Mouse (Mus musculus) heart, adult 2 months (tissue): ENCODE data around the gene Apln. TPM values are rescaled to one million over a fixed set of nuclear protein-coding genes. Genes with fewer than 3 reads are reported as not detected.

Experiments used
- DNase-seq, 2 experiments: peaks; one replicate each; pipeline ENCODE4 v3.0.0; 2021
- H3K27ac ChIP-seq: fragments of 200-600 bp; 2 replicates; pipeline ENCODE4 v1.8.1; 2022
- H3K27me3 ChIP-seq: fragments of 200-500 bp; 2 replicates; pipeline ENCODE4 v1.6.1; 2012; ENCODE audit warnings: mild to moderate bottlenecking, low read length, inconsistent platforms, mixed read lengths; ENCODE audit not compliant: control insufficient read depth, insufficient read depth
- H3K36me3 ChIP-seq: fragments of 200-500 bp; 2 replicates; pipeline ENCODE4 v1.6.1; 2012; ENCODE audit warnings: low read length, inconsistent platforms; ENCODE audit not compliant: control insufficient read depth, insufficient read depth
- H3K4me1 ChIP-seq: fragments of 200-500 bp; 2 replicates; pipeline ENCODE4 v1.6.1; 2011; ENCODE audit warnings: low read length; ENCODE audit not compliant: control insufficient read depth, insufficient read depth
- H3K4me3 ChIP-seq: fragments of 200-600 bp; 2 replicates; pipeline ENCODE4 v1.8.1; 2022
- H3K79me2 ChIP-seq: fragments of 200-500 bp; replicated peaks from 2 replicates; pipeline ENCODE4 v1.6.1; 2012; ENCODE audit warnings: mild to moderate bottlenecking, inconsistent platforms, low read length, moderate library complexity, mixed read lengths; ENCODE audit not compliant: control insufficient read depth, insufficient read depth
- H3K9ac ChIP-seq: fragments of 200-500 bp; 2 replicates; pipeline ENCODE4 v1.6.1; 2012; ENCODE audit warnings: low read depth, mild to moderate bottlenecking, control low read depth, inconsistent platforms, low read length, mixed read lengths
- CTCF ChIP-seq: fragments of 200-600 bp; IDR thresholded peaks from 2 replicates; pipeline ENCODE4 v1.8.1; 2022; ENCODE audit warnings: antibody characterized with exemption, mild to moderate bottlenecking, moderate library complexity
- EP300 ChIP-seq: fragments of 200-500 bp; IDR thresholded peaks from 2 replicates; pipeline ENCODE4 v1.6.1; 2011; ENCODE audit warnings: low read depth, low read length, control low read depth; ENCODE audit not compliant: insufficient read depth
- POLR2A ChIP-seq: fragments of 200-500 bp; IDR thresholded peaks from 2 replicates; pipeline ENCODE4 v1.6.1; 2011; ENCODE audit warnings: mild to moderate bottlenecking, low read depth, low read length, control low read depth; ENCODE audit not compliant: insufficient read depth
- WGBS: fragments of 180-500 bp; shearing (Covaris S2); methylation state at CpG from one replicate; pipeline ENCODE4 v1.1.7; 2018; 5-methylcytosine and 5-hydroxymethylcytosine counted together
- intact Hi-C: fragments of 180-260 bp; cut with DNase I; formaldehyde crosslinking; loops from one replicate; pipeline ENCODE4 v1.15.1; 2025
- polyA plus RNA-seq: library from polyadenylated mRNA; depleted of rRNA; stranded (reverse); fragments of >200 nt; gene quantifications from 2 replicates; pipeline ENCODE4 v1.2.3, GENCODE M21; 2012
- total RNA-seq, 2 experiments: library from RNA; stranded (reverse); gene quantifications; 2 replicates each; pipeline ENCODE4 v1.2.3; 2021

Apln gene
- total and polyA plus RNA-seq, 3 experiments, result 6.6 to 8.2 (median 7.8) TPM

GRCm38 (mm10) chrX:48006062-48006461, 28.6 kb downstream of the Apln start:
- H3K27ac ChIP-seq, result no peak overlapping the region
- DNase-seq, result no peak
- intact Hi-C loops, result no loop called here
- no peaks in the 10 kb centered on the region for H3K79me2 ChIP-seq
- no peaks in the 10 kb centered on the region; the same call in 1 of the 2 replicates for H3K4me1 ChIP-seq
- no peak overlapping the region for H3K9ac ChIP-seq
- no peak overlapping the region for H3K4me3 ChIP-seq
- WGBS, result 63% methylated on average over 8 of the region's 8 CpGs
- no peak for TF ChIP-seq POLR2A
- no peak for TF ChIP-seq EP300
- TF ChIP-seq CTCF, result no peak
- no peaks in the 10 kb centered on the region for H3K36me3 ChIP-seq
- H3K27me3 ChIP-seq, result no peaks in the 10 kb centered on the region

- 60% methylated on average over 1 of the region's 1 CpGs for WGBS
- no peak overlapping the region for H3K27ac ChIP-seq
- H3K27me3 ChIP-seq, result no peaks in the 10 kb centered on the region
Measured at GRCm38 (mm10) chrX:48004786-48005185, 29.9 kb downstream of the Apln start.

GRCm38 (mm10) chrX:48001151-48001550, 33.5 kb downstream of the Apln start:
- intact Hi-C loops, result no loop called here
- Histone ChIP-seq H3K9ac (no peak overlapping the region), H3K27ac (peak overlapping the region; percentile 49), H3K36me3 (no peaks in the 10 kb centered on the region), H3K4me1 (no peaks in the 10 kb centered on the region; the same call in 1 of the 2 replicates), H3K79me2 (no peaks in the 10 kb centered on the region), H3K4me3 (no peak overlapping the region), H3K27me3 (no peaks in the 10 kb centered on the region)
- WGBS, result 58% methylated on average over 7 of the region's 7 CpGs
- TF ChIP-seq CTCF, result no peak
- TF ChIP-seq EP300, result no peak
- TF ChIP-seq POLR2A, result no peak
- DNase-seq, result no peak

More at GRCm38 (mm10) chrX:48004786-48005185, 29.9 kb downstream of the Apln start:
- Histone ChIP-seq H3K4me1 (no peaks in the 10 kb centered on the region; the same call in 1 of the 2 replicates), H3K36me3 (no peaks in the 10 kb centered on the region), H3K79me2 (no peaks in the 10 kb centered on the region), H3K4me3 (no peak overlapping the region), H3K9ac (no peak overlapping the region)
- TF ChIP-seq POLR2A (no peak), EP300 (no peak), CTCF (no peak)
- no peak for DNase-seq
- intact Hi-C loops, result no loop called here

- H3K27ac ChIP-seq, result no peak overlapping the region
- no peak overlapping the region for H3K4me3 ChIP-seq
- TF ChIP-seq EP300 (no peak), POLR2A (no peak), CTCF (no peak)
- intact Hi-C loops, result no loop called here
- no peaks in the 10 kb centered on the region for H3K36me3 ChIP-seq
- WGBS, result 54% methylated on average over 8 of the region's 8 CpGs
- no peaks in the 10 kb centered on the region; the same call in 1 of the 2 replicates for H3K4me1 ChIP-seq
- no peak for DNase-seq
- no peaks in the 10 kb centered on the region for H3K27me3 ChIP-seq
- no peak overlapping the region for H3K9ac ChIP-seq
- no peaks in the 10 kb centered on the region for H3K79me2 ChIP-seq
Measured at GRCm38 (mm10) chrX:47998412-47998811, 36.2 kb downstream of the Apln start.

GRCm38 (mm10) chrX:47992606-47993005, 42.0 kb downstream of the Apln start:
- H3K27me3 ChIP-seq, result no peaks in the 10 kb centered on the region
- TF ChIP-seq CTCF (peak; percentile 98), EP300 (peak; percentile 66; the same call in 1 of the 2 replicates), POLR2A (no peak)
- 14% methylated on average over 8 of the region's 8 CpGs for WGBS
- no peak overlapping the region for H3K27ac ChIP-seq
- no peaks in the 10 kb centered on the region for H3K36me3 ChIP-seq
- H3K9ac ChIP-seq, result no peak overlapping the region
- intact Hi-C loops, result loop anchor here (1.0 to 5.0 kb wide), 6 partner anchors 28 to 540 kb away; partner anchors contain the start of gene Utp14a
- H3K79me2 ChIP-seq, result no peaks in the 10 kb centered on the region
- no peak overlapping the region for H3K4me3 ChIP-seq
- peaks cover 2% of the 10 kb centered on the region for H3K4me1 ChIP-seq
- DNase-seq, result peak; percentile 63 to 85

- DNase-seq, result peak; percentile 47 to 71
- Histone ChIP-seq H3K36me3 (no peaks in the 10 kb centered on the region), H3K4me1 (peaks cover 3% of the 10 kb centered on the region), H3K27me3 (no peaks in the 10 kb centered on the region), H3K4me3 (no peak overlapping the region), H3K27ac (no peak overlapping the region), H3K9ac (no peak overlapping the region), H3K79me2 (no peaks in the 10 kb centered on the region)
- intact Hi-C loops, result no loop called here
- TF ChIP-seq POLR2A, result no peak
- TF ChIP-seq CTCF, result no peak
- no peak for TF ChIP-seq EP300
- WGBS, result 55% methylated on average over 8 of the region's 8 CpGs
Measured at GRCm38 (mm10) chrX:47988024-47988423, 46.6 kb downstream of the Apln start.
